Mouse (Mus musculus) E14TG2a.4 (cell line): ENCODE results near the gene Wnk1.

Experiments used
- CTCF ChIP-seq: conservative IDR thresholded peaks from 2 replicates; pipeline ENCODE4 v1.5.1; 2014; ENCODE audit warnings: low read length
- NANOG ChIP-seq: IDR thresholded peaks from 2 replicates; pipeline ENCODE4 v1.6.1; 2014; ENCODE audit warnings: borderline replicate concordance, low read length, mixed read lengths

GRCm38 (mm10) chr6:120069546-120069945 is 31.1 kb upstream of the Wnk1 start:
- no peak for TF ChIP-seq CTCF
- TF ChIP-seq NANOG = no peak
